Mouse (Mus musculus): ENCODE results near the gene Cxcl12. TPM values are rescaled to one million over a fixed set of nuclear protein-coding genes. Genes with fewer than 3 reads are reported as not detected.

Cxcl12 gene
- polyA plus RNA-seq, 2 experiments = 41.3 to 43.6 TPM

GRCm38 (mm10) chr6:117191741-117192140 lies 23.4 kb downstream of the Cxcl12 start:
- Histone ChIP-seq H3K9me3 (ENCODE audit: control insufficient read depth, low read length) (no peaks in the 10 kb centered on the region), H3K9ac (replicated peaks) (no peak overlapping the region), H3K4me3 (ENCODE audit: insufficient read depth in 1 of 2, low read depth in 2 of 2, low read length in 2 of 2) (no peak overlapping the region), H3K4me2 (ENCODE audit: low read depth) (no peak overlapping the region), H3K36me3 (replicated peaks; ENCODE audit: control insufficient read depth, insufficient read depth, low read depth) (no peaks in the 10 kb centered on the region), H3K27ac (no peak overlapping the region), H3K27me3 (ENCODE audit: control insufficient read depth, insufficient read depth, low read length) (no peaks in the 10 kb centered on the region), H3K4me1 (replicated peaks; ENCODE audit: control insufficient read depth in 2 of 2, insufficient read depth in 2 of 2, low read length in 1 of 2) (no peaks in the 10 kb centered on the region)
- TF ChIP-seq EP300 (IDR thresholded peaks at IDR 0.05; ENCODE audit: low read depth) = no peak
- no peak for TF ChIP-seq CTCF (IDR thresholded peaks at IDR 0.05; ENCODE audit: low read depth)
- 73% methylated on average over 6 of the region's 6 CpGs for WGBS (ENCODE audit: insufficient replicate concordance)
- DNase-seq (ENCODE audit: low read depth in 3 of 3, low spot score in 3 of 3) (no peak), ATAC-seq (ENCODE audit: insufficient read depth) (no peak)

DNA sequence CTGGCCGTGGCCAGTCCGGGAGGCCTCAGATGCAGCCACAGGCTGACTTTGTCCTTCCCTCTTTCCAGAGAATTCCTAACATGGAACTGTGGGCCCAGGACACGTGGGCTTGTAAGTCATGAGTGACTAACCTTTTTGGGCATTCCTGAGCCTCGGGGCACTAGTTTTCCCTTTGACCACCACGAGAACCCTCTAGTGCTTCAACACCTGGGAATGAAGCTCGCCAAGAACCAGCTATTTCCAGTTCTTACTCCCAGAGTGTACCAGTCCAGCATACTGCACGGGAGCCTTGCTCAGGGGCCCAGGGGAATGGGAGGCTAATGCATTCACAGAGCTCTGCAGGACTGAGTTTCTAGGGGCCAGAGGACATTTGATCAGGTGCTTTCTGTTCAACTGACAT lies 24.3 kb downstream of the Cxcl12 start:
- no peak for DNase-seq (ENCODE audit: low read depth in 3 of 3, low spot score in 3 of 3)
- no peaks in the 10 kb centered on the region for H3K36me3 ChIP-seq (replicated peaks; ENCODE audit: control insufficient read depth, insufficient read depth, low read depth)
- no peak overlapping the region for H3K4me3 ChIP-seq (ENCODE audit: insufficient read depth in 1 of 2, low read depth in 2 of 2, low read length in 2 of 2)
- no peak for TF ChIP-seq EP300 (IDR thresholded peaks at IDR 0.05; ENCODE audit: low read depth)
- TF ChIP-seq CTCF (IDR thresholded peaks at IDR 0.05; ENCODE audit: low read depth) = no peak
- WGBS (ENCODE audit: insufficient replicate concordance) = 54% methylated on average over 7 of the region's 7 CpGs
- no peaks in the 10 kb centered on the region for H3K4me1 ChIP-seq (replicated peaks; ENCODE audit: control insufficient read depth in 2 of 2, insufficient read depth in 2 of 2, low read length in 1 of 2)
- H3K4me2 ChIP-seq (ENCODE audit: low read depth) = no peak overlapping the region
- no peak for ATAC-seq (ENCODE audit: insufficient read depth)
- H3K27me3 ChIP-seq (ENCODE audit: control insufficient read depth, insufficient read depth, low read length) = no peaks in the 10 kb centered on the region
- no peak overlapping the region for H3K9ac ChIP-seq (replicated peaks)
- H3K27ac ChIP-seq = no peak overlapping the region
- H3K9me3 ChIP-seq (ENCODE audit: control insufficient read depth, low read length) = no peaks in the 10 kb centered on the region

DNA sequence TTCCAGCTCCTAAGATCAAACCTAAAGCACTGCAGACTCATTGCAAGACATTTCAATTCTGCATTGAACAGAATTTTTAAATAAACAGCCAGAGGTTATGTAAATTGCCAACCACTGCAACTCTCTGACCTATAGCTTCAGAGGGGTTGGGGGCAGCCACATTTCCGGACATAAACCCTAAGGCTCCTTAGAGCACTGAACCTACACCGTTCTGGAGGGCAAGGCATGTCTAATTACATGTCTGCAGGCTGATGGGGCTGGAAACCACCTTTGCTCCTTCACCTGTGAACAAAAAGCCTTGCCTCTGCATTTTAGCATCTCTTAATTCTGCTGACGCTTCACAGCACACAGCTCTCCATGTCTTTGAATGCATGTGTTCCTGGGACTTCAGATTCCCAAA lies 26.9 kb downstream of the Cxcl12 start:
- no peak overlapping the region for H3K9ac ChIP-seq (replicated peaks)
- WGBS (ENCODE audit: insufficient replicate concordance) = 58% methylated on average over 3 of the region's 3 CpGs
- 0 out of 4 replicates have a peak, but pooled peaks cover 0 to 2% of the 10 kb centered on the region in 2 experiments for H3K4me1 ChIP-seq (replicated peaks; ENCODE audit: control insufficient read depth in 2 of 2, insufficient read depth in 2 of 2, low read length in 1 of 2)
- no peak for DNase-seq (ENCODE audit: low read depth in 3 of 3, low spot score in 3 of 3)
- no peak overlapping the region for H3K27ac ChIP-seq
- no peaks in the 10 kb centered on the region for H3K27me3 ChIP-seq (ENCODE audit: control insufficient read depth, insufficient read depth, low read length)
- no peaks in the 10 kb centered on the region for H3K9me3 ChIP-seq (ENCODE audit: control insufficient read depth, low read length)
- no peaks in the 10 kb centered on the region for H3K36me3 ChIP-seq (replicated peaks; ENCODE audit: control insufficient read depth, insufficient read depth, low read depth)
- no peak for ATAC-seq (ENCODE audit: insufficient read depth)
- no peak overlapping the region for H3K4me3 ChIP-seq (ENCODE audit: insufficient read depth in 1 of 2, low read depth in 2 of 2, low read length in 2 of 2)
- no peak overlapping the region for H3K4me2 ChIP-seq (ENCODE audit: low read depth)
- TF ChIP-seq CTCF (IDR thresholded peaks at IDR 0.05; ENCODE audit: low read depth) (no peak), EP300 (IDR thresholded peaks at IDR 0.05; ENCODE audit: low read depth) (no peak)

DNA sequence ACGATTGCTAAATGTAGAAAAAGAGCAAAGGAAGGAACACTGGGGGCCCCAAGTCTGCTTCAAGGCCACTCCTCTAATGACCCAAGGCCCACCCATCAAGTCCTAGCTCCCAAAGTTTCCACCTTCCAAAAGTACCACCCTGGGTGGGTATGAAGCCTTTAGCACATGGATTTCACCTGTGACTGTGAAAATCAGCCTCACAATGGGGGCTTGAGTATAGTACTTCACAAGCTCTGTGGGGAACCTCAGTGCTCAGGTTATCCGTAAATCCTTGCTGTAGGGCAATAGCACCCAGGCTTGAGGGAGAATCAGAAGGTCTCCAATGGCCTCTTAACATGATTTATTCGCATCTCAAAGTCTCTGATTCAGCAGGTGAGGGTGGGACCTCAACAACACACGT lies 30.5 kb downstream of the Cxcl12 start:
- H3K4me1 ChIP-seq (replicated peaks; ENCODE audit: control insufficient read depth in 2 of 2, insufficient read depth in 2 of 2, low read length in 1 of 2) = 0 out of 4 replicates have a peak, but pooled peaks cover 0 to 2% of the 10 kb centered on the region in 2 experiments
- no peak overlapping the region for H3K9ac ChIP-seq (replicated peaks)
- TF ChIP-seq EP300 (IDR thresholded peaks at IDR 0.05; ENCODE audit: low read depth) = no peak
- no peak for TF ChIP-seq CTCF (IDR thresholded peaks at IDR 0.05; ENCODE audit: low read depth)

DNA sequence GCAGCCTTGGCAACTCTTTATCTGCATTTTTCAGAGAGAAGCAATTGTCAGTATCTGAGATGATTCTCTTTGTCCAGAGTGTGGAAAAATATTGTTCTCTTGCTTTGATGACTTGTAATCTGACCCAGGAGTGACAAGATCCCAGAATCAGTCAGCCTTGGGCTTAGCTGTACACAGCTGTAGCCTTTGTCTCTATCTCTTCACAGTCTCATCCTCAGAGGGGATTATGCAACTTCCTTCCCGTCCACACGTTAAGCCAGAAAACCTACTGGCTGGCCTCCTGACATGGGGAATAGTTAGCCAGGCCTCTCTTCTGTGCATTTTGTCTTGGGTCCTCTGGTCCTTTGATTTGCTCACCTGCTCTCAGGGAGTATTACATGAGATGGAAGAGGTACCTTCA lies 31.4 kb downstream of the Cxcl12 start:
- Histone ChIP-seq H3K9ac (replicated peaks) (no peak overlapping the region), H3K9me3 (ENCODE audit: control insufficient read depth, low read length) (no peaks in the 10 kb centered on the region), H3K4me1 (replicated peaks; ENCODE audit: control insufficient read depth in 2 of 2, insufficient read depth in 2 of 2, low read length in 1 of 2) (0 out of 4 replicates have a peak, but pooled peaks cover 0 to 2% of the 10 kb centered on the region in 2 experiments), H3K27me3 (ENCODE audit: control insufficient read depth, insufficient read depth, low read length) (no peaks in the 10 kb centered on the region), H3K4me2 (ENCODE audit: low read depth) (no peak overlapping the region), H3K4me3 (ENCODE audit: insufficient read depth in 1 of 2, low read depth in 2 of 2, low read length in 2 of 2) (no peak overlapping the region), H3K36me3 (replicated peaks; ENCODE audit: control insufficient read depth, insufficient read depth, low read depth) (no peaks in the 10 kb centered on the region), H3K27ac (no peak overlapping the region)
- 11% methylated on average over 2 of the region's 2 CpGs for WGBS (ENCODE audit: insufficient replicate concordance)
- TF ChIP-seq CTCF (IDR thresholded peaks at IDR 0.05; ENCODE audit: low read depth) (no peak), EP300 (IDR thresholded peaks at IDR 0.05; ENCODE audit: low read depth) (no peak)
- no peak for ATAC-seq (ENCODE audit: insufficient read depth)
- DNase-seq (ENCODE audit: low read depth in 3 of 3, low spot score in 3 of 3) = no peak

More for the DNA sequence above, 30.5 kb downstream of the Cxcl12 start:
- Histone ChIP-seq H3K36me3 (replicated peaks; ENCODE audit: control insufficient read depth, insufficient read depth, low read depth) (no peaks in the 10 kb centered on the region), H3K27me3 (ENCODE audit: control insufficient read depth, insufficient read depth, low read length) (no peaks in the 10 kb centered on the region), H3K4me3 (ENCODE audit: insufficient read depth in 1 of 2, low read depth in 2 of 2, low read length in 2 of 2) (no peak overlapping the region), H3K27ac (no peak overlapping the region), H3K4me2 (ENCODE audit: low read depth) (no peak overlapping the region), H3K9me3 (ENCODE audit: control insufficient read depth, low read length) (no peaks in the 10 kb centered on the region)
- ATAC-seq (ENCODE audit: insufficient read depth) (no peak), DNase-seq (ENCODE audit: low read depth in 3 of 3, low spot score in 3 of 3) (no peak)
- 49% methylated on average over 4 of the region's 4 CpGs for WGBS (ENCODE audit: insufficient replicate concordance)
